Mouse (Mus musculus) midbrain, embryonic 16.5 days (tissue): ENCODE data around the gene Fopnl. TPM values are rescaled to one million over a fixed set of nuclear protein-coding genes. Genes with fewer than 3 reads are reported as not detected.
A peak's percentile ranks its signal among the peaks of the same experiment; 100 is the strongest.

ENCODE experiments used
- ATAC-seq: fragments of 200-750 bp; cut with Nextera tagmentation; 2 replicates; pipeline ENCODE4 v1.8.0; 2017; ENCODE audit warnings: moderate TSS enrichment
- H3K27ac ChIP-seq: fragments of 300-500 bp; sonication (generic); 2 replicates; pipeline ENCODE4 v1.5.1; 2014; ENCODE audit warnings: mild to moderate bottlenecking, low read length, mixed read lengths
- H3K27me3 ChIP-seq: fragments of 300-500 bp; sonication (generic); 2 replicates; pipeline ENCODE4 v1.6.1; 2014; ENCODE audit warnings: low read depth, low read length, mixed read lengths; ENCODE audit not compliant: control insufficient read depth, insufficient read depth
- H3K36me3 ChIP-seq: fragments of 300-500 bp; sonication (generic); 2 replicates; pipeline ENCODE4 v1.6.1; 2014; ENCODE audit warnings: mild to moderate bottlenecking, low read length, moderate library complexity, mixed read lengths; ENCODE audit not compliant: control insufficient read depth, insufficient read depth
- H3K4me1 ChIP-seq: fragments of 300-500 bp; sonication (generic); 2 replicates; pipeline ENCODE4 v1.6.1; 2014; ENCODE audit warnings: mild to moderate bottlenecking, low read length, mixed read lengths; ENCODE audit not compliant: control insufficient read depth, insufficient read depth
- H3K4me2 ChIP-seq: fragments of 300-500 bp; sonication (generic); 2 replicates; pipeline ENCODE4 v1.6.1; 2014; ENCODE audit warnings: mild to moderate bottlenecking, low read length, mixed read lengths
- H3K4me3 ChIP-seq: fragments of 300-500 bp; sonication (generic); 2 replicates; pipeline ENCODE4 v1.5.1; 2014; ENCODE audit warnings: low read depth, mild to moderate bottlenecking, low read length, moderate library complexity, mixed read lengths
- H3K9ac ChIP-seq: fragments of 300-500 bp; sonication (generic); 2 replicates; pipeline ENCODE4 v1.6.1; 2014; ENCODE audit warnings: low read depth, low read length, mixed read lengths
- H3K9me3 ChIP-seq: fragments of 300-500 bp; sonication (generic); replicated peaks from 2 replicates; pipeline ENCODE4 v1.6.1; 2014; ENCODE audit warnings: mild to moderate bottlenecking, low read length, mixed read lengths; ENCODE audit not compliant: control insufficient read depth, poor library complexity, severe bottlenecking
- WGBS: fragments of 180-500 bp; shearing (Covaris S2); extraction: QIAGEN DNeasy Blood & Tissue Kit; methylation state at CpG from one replicate; pipeline ENCODE4 v1.1.7; 2014; 5-methylcytosine and 5-hydroxymethylcytosine counted together
- polyA plus RNA-seq: library from polyadenylated mRNA; unstranded; fragments of >200 nt; fragmentation: Nextera tagmentation; extraction: Ambion mirVana; gene quantifications from 2 replicates; pipeline ENCODE4 v1.2.1, GENCODE M21; 2015

Gene Fopnl
- polyA plus RNA-seq: 205 TPM in 2 replicates

- peak within 1 kb of the TSS; percentile 72 for H3K4me2 ChIP-seq
- ATAC-seq: peak; percentile 100
- no peaks in the 10 kb centered on the region for H3K27me3 ChIP-seq
- H3K9ac ChIP-seq: peak within 1 kb of the TSS; percentile 85
- peak within 1 kb of the TSS; percentile 76 for H3K4me3 ChIP-seq
- peaks cover 21% of the 10 kb centered on the region for H3K4me1 ChIP-seq
- WGBS: 5% methylated on average over 51 of the region's 51 CpGs
- H3K9me3 ChIP-seq: no peaks in the 10 kb centered on the region
- peak within 1 kb of the TSS; percentile 93 for H3K27ac ChIP-seq
- peaks cover 8% of the 10 kb centered on the region; the same call in 1 of the 2 replicates for H3K36me3 ChIP-seq
Measured at GRCm38 (mm10) chr16:14316884-14317876, at the start of gene Fopnl. Gene Fopnl, minus strand, starts transcription at chr16:14317405.

GRCm38 (mm10) chr16:14366017-14366416 is 48.8 kb upstream of the Fopnl start:
- Histone ChIP-seq H3K9ac (no peak overlapping the region), H3K4me3 (no peak overlapping the region), H3K27me3 (no peaks in the 10 kb centered on the region), H3K4me1 (peaks cover 6% of the 10 kb centered on the region), H3K4me2 (no peak overlapping the region), H3K9me3 (no peaks in the 10 kb centered on the region), H3K27ac (no peak overlapping the region), H3K36me3 (no peaks in the 10 kb centered on the region)
- 89% methylated on average over 1 of the region's 1 CpGs for WGBS
- ATAC-seq: no peak

- Histone ChIP-seq H3K27me3 (no peaks in the 10 kb centered on the region), H3K36me3 (no peaks in the 10 kb centered on the region), H3K4me3 (no peak overlapping the region), H3K9ac (no peak overlapping the region), H3K4me2 (no peak overlapping the region), H3K27ac (no peak overlapping the region), H3K4me1 (peaks cover 11% of the 10 kb centered on the region), H3K9me3 (no peaks in the 10 kb centered on the region)
- no peak for ATAC-seq
- 91% methylated on average over 3 of the region's 4 CpGs for whole genome bisulfite sequencing
Measured at GRCm38 (mm10) chr16:14365457-14365856, 48.3 kb upstream of the Fopnl start.

GRCm38 (mm10) chr16:14364066-14364465 is 46.9 kb upstream of the Fopnl start:
- no peaks in the 10 kb centered on the region for H3K27me3 ChIP-seq
- H3K4me2 ChIP-seq: no peak overlapping the region
- 94% methylated on average over 6 of the region's 6 CpGs for WGBS
- peaks cover 11% of the 10 kb centered on the region for H3K4me1 ChIP-seq
- H3K4me3 ChIP-seq: no peak overlapping the region
- no peaks in the 10 kb centered on the region for H3K36me3 ChIP-seq
- H3K9me3 ChIP-seq: no peaks in the 10 kb centered on the region
- H3K27ac ChIP-seq: no peak overlapping the region
- no peak overlapping the region for H3K9ac ChIP-seq
- no peak for ATAC-seq

- H3K4me3 ChIP-seq: no peak overlapping the region
- no peaks in the 10 kb centered on the region for H3K9me3 ChIP-seq
- no peak overlapping the region for H3K4me2 ChIP-seq
- H3K27me3 ChIP-seq: no peaks in the 10 kb centered on the region
- no peak overlapping the region for H3K27ac ChIP-seq
- ATAC-seq: no peak
- 96% methylated on average over 3 of the region's 3 CpGs for WGBS
- H3K36me3 ChIP-seq: no peaks in the 10 kb centered on the region
- H3K4me1 ChIP-seq: peaks cover 11% of the 10 kb centered on the region
- no peak overlapping the region for H3K9ac ChIP-seq
Measured at GRCm38 (mm10) chr16:14363496-14363895, 46.3 kb upstream of the Fopnl start.

- 28% methylated on average over 7 of the region's 7 CpGs for WGBS
- Histone ChIP-seq H3K4me2 (peak overlapping the region; percentile 81), H3K36me3 (no peaks in the 10 kb centered on the region), H3K9ac (peak overlapping the region; percentile 86), H3K4me1 (peaks cover 11% of the 10 kb centered on the region), H3K9me3 (no peaks in the 10 kb centered on the region), H3K4me3 (peak overlapping the region; percentile 77), H3K27me3 (no peaks in the 10 kb centered on the region), H3K27ac (no peak overlapping the region)
- ATAC-seq: no peak
Measured at GRCm38 (mm10) chr16:14362099-14362820, 45.1 kb upstream of the Fopnl start.

GRCm38 (mm10) chr16:14361362-14362098 is 44.3 kb upstream of the Fopnl start, which contains the start of gene Abcc1:
Gene Abcc1, plus strand, starts transcription at chr16:14361558.
- H3K27ac ChIP-seq: peak within 1 kb of the TSS; percentile 76
- H3K4me3 ChIP-seq: peak within 1 kb of the TSS; percentile 77
- no peaks in the 10 kb centered on the region for H3K27me3 ChIP-seq
- H3K36me3 ChIP-seq: no peaks in the 10 kb centered on the region
- H3K4me1 ChIP-seq: peaks cover 11% of the 10 kb centered on the region
- peak; percentile 99 for ATAC-seq
- WGBS: under 1% methylated on average over 58 of the region's 64 CpGs
- peak within 1 kb of the TSS; percentile 81 for H3K4me2 ChIP-seq
- H3K9me3 ChIP-seq: no peaks in the 10 kb centered on the region
- H3K9ac ChIP-seq: peak within 1 kb of the TSS; percentile 86

GRCm38 (mm10) chr16:14360931-14361330 is 43.7 kb upstream of the Fopnl start:
- Histone ChIP-seq H3K9ac (peak overlapping the region; percentile 86), H3K4me1 (peaks cover 11% of the 10 kb centered on the region), H3K27ac (peak overlapping the region; percentile 76), H3K9me3 (no peaks in the 10 kb centered on the region), H3K4me2 (peak overlapping the region; percentile 81), H3K27me3 (no peaks in the 10 kb centered on the region), H3K36me3 (no peaks in the 10 kb centered on the region), H3K4me3 (peak overlapping the region; percentile 77)
- 1% methylated on average over 7 of the region's 7 CpGs for WGBS
- peak; percentile 73 for ATAC-seq
